Mouse (Mus musculus): ENCODE measurements around the gene Ddx46. TPM values are rescaled to one million over a fixed set of nuclear protein-coding genes. Genes with fewer than 3 reads are reported as not detected.

The Ddx46 gene
- polyA plus RNA-seq, 1 experiment from 2014 or later, result 16.7 TPM

GRCm38 (mm10) chr13:55726598-55727119 is 91.8 kb downstream of the Ddx46 start:
- Histone ChIP-seq H3K4me1 (replicated peaks) (no peaks in the 10 kb centered on the region), H3K9me3 (replicated peaks) (no peaks in the 10 kb centered on the region), H3K36me3 (peaks cover 18% of the 10 kb centered on the region), H3K27me3 (no peaks in the 10 kb centered on the region), H3K4me2 (peak overlapping the region; percentile 85), H3K27ac (peak overlapping the region; percentile 95), H3K9ac (peak overlapping the region; percentile 82), H3K4me3 (peak overlapping the region; percentile 63)
- 5% methylated on average over 4 of the region's 4 CpGs for WGBS
- ATAC-seq (replicated peaks; ENCODE audit: insufficient number of reproducible peaks, insufficient read depth, low FRiP score, low read depth), result no peak

GRCm38 (mm10) chr13:55727120-55727838 is 92.5 kb downstream of the Ddx46 start, which contains the start of gene Pcbd2:
Gene Pcbd2, plus strand, starts transcription at chr13:55727368.
- Histone ChIP-seq H3K9me3 (replicated peaks) (no peaks in the 10 kb centered on the region), H3K4me3 (peak within 1 kb of the TSS; percentile 63), H3K36me3 (peaks cover 13% of the 10 kb centered on the region), H3K27me3 (no peaks in the 10 kb centered on the region), H3K4me1 (replicated peaks) (no peaks in the 10 kb centered on the region), H3K4me2 (peak within 1 kb of the TSS; percentile 85), H3K9ac (peak within 1 kb of the TSS; percentile 82), H3K27ac (peak within 1 kb of the TSS; percentile 95)
- peak; percentile 90 for ATAC-seq (replicated peaks; ENCODE audit: insufficient number of reproducible peaks, insufficient read depth, low FRiP score, low read depth)
- under 1% methylated on average over 71 of the region's 73 CpGs for whole genome bisulfite sequencing

DNA sequence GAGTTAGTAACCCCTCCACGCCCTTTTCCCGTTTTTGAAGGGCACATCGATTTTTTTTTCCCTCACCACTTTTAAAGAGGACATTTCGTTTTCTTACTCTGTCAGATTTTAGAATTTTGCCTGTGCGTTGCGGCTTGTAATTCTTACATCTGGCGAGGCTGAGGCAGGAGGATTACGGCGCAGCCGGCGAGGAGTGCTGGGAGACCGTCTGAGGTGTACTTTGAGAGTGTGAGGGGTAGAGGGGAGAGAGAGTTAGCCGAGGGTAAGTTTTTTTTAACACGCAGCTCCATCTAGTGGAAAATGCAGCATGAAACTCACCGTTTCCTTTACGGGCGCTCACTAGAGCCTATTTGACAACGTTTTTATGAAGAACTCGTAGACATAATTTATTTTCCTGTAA is 93.0 kb downstream of the Ddx46 start:
- Histone ChIP-seq H3K36me3 (peaks cover 13% of the 10 kb centered on the region), H3K9me3 (replicated peaks) (no peaks in the 10 kb centered on the region), H3K4me1 (replicated peaks) (no peaks in the 10 kb centered on the region), H3K4me3 (peak overlapping the region; percentile 63), H3K9ac (peak overlapping the region; percentile 82), H3K4me2 (peak overlapping the region; percentile 85), H3K27ac (peak overlapping the region; percentile 95), H3K27me3 (no peaks in the 10 kb centered on the region)
- 2% methylated on average over 19 of the region's 19 CpGs for WGBS
- peak; percentile 82 for ATAC-seq (replicated peaks; ENCODE audit: insufficient number of reproducible peaks, insufficient read depth, low FRiP score, low read depth)

GRCm38 (mm10) chr13:55730716-55731115 is 95.9 kb downstream of the Ddx46 start:
- ATAC-seq (replicated peaks; ENCODE audit: insufficient number of reproducible peaks, insufficient read depth, low FRiP score, low read depth), result no peak
- Histone ChIP-seq H3K9me3 (replicated peaks) (no peaks in the 10 kb centered on the region), H3K27me3 (no peaks in the 10 kb centered on the region), H3K9ac (no peak overlapping the region), H3K36me3 (0 out of 2 replicates have a peak, but pooled peaks cover 5% of the 10 kb centered on the region), H3K4me3 (no peak overlapping the region), H3K4me1 (replicated peaks) (no peaks in the 10 kb centered on the region), H3K4me2 (no peak overlapping the region), H3K27ac (no peak overlapping the region)
- 84% methylated on average over 7 of the region's 7 CpGs for WGBS

Other genes with a start within 250 kb of the Ddx46 start
- gene Slc34a1, start 236.8 kb upstream of the Ddx46 start, polyA plus RNA-seq (2015; fragmentation: Nextera tagmentation; extraction: Ambion mirVana), result not detected in 2 replicates
- gene Pfn3, start 219.8 kb upstream of the Ddx46 start, polyA plus RNA-seq (2015; fragmentation: Nextera tagmentation; extraction: Ambion mirVana), result not detected in 2 replicates
- 0.10 and 1.2 TPM in 2 replicates for gene F12, start 208.2 kb upstream of the Ddx46 start, polyA plus RNA-seq (2015; fragmentation: Nextera tagmentation; extraction: Ambion mirVana)
- gene Grk6, start 190.0 kb upstream of the Ddx46 start, polyA plus RNA-seq (2015; fragmentation: Nextera tagmentation; extraction: Ambion mirVana), result 15.5 and 24.7 TPM in 2 replicates
- 0.18 and 0.30 TPM in 2 replicates for gene Prr7, start 170.8 kb upstream of the Ddx46 start, polyA plus RNA-seq (2015; fragmentation: Nextera tagmentation; extraction: Ambion mirVana)
- 60.1 and 77.2 TPM in 2 replicates for gene Dbn1, start 146.9 kb upstream of the Ddx46 start, polyA plus RNA-seq (2015; fragmentation: Nextera tagmentation; extraction: Ambion mirVana)
- gene Pdlim7, start 121.4 kb upstream of the Ddx46 start, polyA plus RNA-seq (2015; fragmentation: Nextera tagmentation; extraction: Ambion mirVana), result 221 and 251 TPM in 2 replicates
- gene Dok3, start 105.7 kb upstream of the Ddx46 start, polyA plus RNA-seq (2015; fragmentation: Nextera tagmentation; extraction: Ambion mirVana), result 1.3 and 3.0 TPM in 2 replicates
- gene Ddx41, start 98.4 kb upstream of the Ddx46 start, polyA plus RNA-seq (2015; fragmentation: Nextera tagmentation; extraction: Ambion mirVana), result 23.6 and 34.7 TPM in 2 replicates
- 17.1 and 22.6 TPM in 2 replicates for gene Fam193b, start 63.9 kb upstream of the Ddx46 start, polyA plus RNA-seq (2015; fragmentation: Nextera tagmentation; extraction: Ambion mirVana)
- 103 TPM in 2 replicates for gene Tmed9, start 61.3 kb upstream of the Ddx46 start, polyA plus RNA-seq (2015; fragmentation: Nextera tagmentation; extraction: Ambion mirVana)
- 16.5 and 23.4 TPM in 2 replicates for gene B4galt7, start 35.1 kb upstream of the Ddx46 start, polyA plus RNA-seq (2015; fragmentation: Nextera tagmentation; extraction: Ambion mirVana)
- gene Caml, start 12.0 kb upstream of the Ddx46 start, polyA plus RNA-seq (2015; fragmentation: Nextera tagmentation; extraction: Ambion mirVana), result 37.9 and 38.2 TPM in 2 replicates
- 50.5 and 54.9 TPM in 2 replicates for gene B230219D22Rik, start 58.1 kb downstream of the Ddx46 start, polyA plus RNA-seq (2015; fragmentation: Nextera tagmentation; extraction: Ambion mirVana)
- 60.7 and 69.1 TPM in 2 replicates for gene Txndc15, start 79.6 kb downstream of the Ddx46 start, polyA plus RNA-seq (2015; fragmentation: Nextera tagmentation; extraction: Ambion mirVana)
- gene Pcbd2, start 92.3 kb downstream of the Ddx46 start, polyA plus RNA-seq (2015; fragmentation: Nextera tagmentation; extraction: Ambion mirVana), result 49.9 and 55.7 TPM in 2 replicates
- gene Catsper3, start 149.5 kb downstream of the Ddx46 start, polyA plus RNA-seq (2015; fragmentation: Nextera tagmentation; extraction: Ambion mirVana), result not detected in 2 replicates
- 0.05 and 0.46 TPM in 2 replicates for gene Pitx1, start 201.2 kb downstream of the Ddx46 start, polyA plus RNA-seq (2015; fragmentation: Nextera tagmentation; extraction: Ambion mirVana)

Data from heart, embryonic 15.5 days (tissue).